Mouse (Mus musculus) embryonic facial prominence, embryonic 12.5 days (tissue): ENCODE results near the gene Krtap4-8. TPM values are rescaled to one million over a fixed set of nuclear protein-coding genes. Genes with fewer than 3 reads are reported as not detected.
"Not testable (repeated sequence)": the region's sequence is repeated elsewhere in the genome, so short reads cannot be mapped to it uniquely, and the experiment has no call there.

ENCODE experiments used
- ATAC-seq: fragments of 200-750 bp; cut with Nextera tagmentation; 2 replicates; pipeline ENCODE4 v1.8.0; 2017; ENCODE audit not compliant: insufficient number of reproducible peaks, insufficient read depth, low FRiP score, low TSS enrichment
- H3K27ac ChIP-seq: fragments of 300-500 bp; sonication (generic); 2 replicates; pipeline ENCODE4 v1.5.1; 2016; ENCODE audit warnings: mild to moderate bottlenecking
- H3K27me3 ChIP-seq: fragments of 300-500 bp; sonication (generic); 2 replicates; pipeline ENCODE4 v1.6.1; 2016; ENCODE audit warnings: mild to moderate bottlenecking, moderate library complexity
- H3K36me3 ChIP-seq: fragments of 300-500 bp; sonication (generic); 2 replicates; pipeline ENCODE4 v1.6.1; 2016; ENCODE audit warnings: mild to moderate bottlenecking
- H3K4me1 ChIP-seq: fragments of 300-500 bp; sonication (generic); 2 replicates; pipeline ENCODE4 v1.6.1; 2016
- H3K4me2 ChIP-seq: fragments of 300-500 bp; sonication (generic); replicated peaks from 2 replicates; pipeline ENCODE4 v1.6.1; 2016; ENCODE audit warnings: mild to moderate bottlenecking, moderate library complexity
- H3K4me3 ChIP-seq: fragments of 300-500 bp; sonication (generic); 2 replicates; pipeline ENCODE4 v1.5.1; 2016; ENCODE audit warnings: mild to moderate bottlenecking
- H3K9ac ChIP-seq: fragments of 300-500 bp; sonication (generic); 2 replicates; pipeline ENCODE4 v1.6.1; 2016; ENCODE audit warnings: mild to moderate bottlenecking, moderate library complexity
- H3K9me3 ChIP-seq: fragments of 300-500 bp; sonication (generic); 2 replicates; pipeline ENCODE4 v1.6.1; 2016; ENCODE audit warnings: mild to moderate bottlenecking, moderate library complexity
- WGBS: fragments of 180-500 bp; shearing (Covaris S2); methylation state at CpG from one replicate; pipeline ENCODE4 v1.1.7; 2016; 5-methylcytosine and 5-hydroxymethylcytosine counted together
- polyA plus RNA-seq: library from polyadenylated mRNA; unstranded; fragments of >200 nt; fragmentation: Nextera tagmentation; extraction: Ambion mirVana; gene quantifications from 2 replicates; pipeline ENCODE4 v1.2.1, GENCODE M21; 2016

Gene Krtap4-8
- polyA plus RNA-seq: not detected in 2 replicates

DNA sequence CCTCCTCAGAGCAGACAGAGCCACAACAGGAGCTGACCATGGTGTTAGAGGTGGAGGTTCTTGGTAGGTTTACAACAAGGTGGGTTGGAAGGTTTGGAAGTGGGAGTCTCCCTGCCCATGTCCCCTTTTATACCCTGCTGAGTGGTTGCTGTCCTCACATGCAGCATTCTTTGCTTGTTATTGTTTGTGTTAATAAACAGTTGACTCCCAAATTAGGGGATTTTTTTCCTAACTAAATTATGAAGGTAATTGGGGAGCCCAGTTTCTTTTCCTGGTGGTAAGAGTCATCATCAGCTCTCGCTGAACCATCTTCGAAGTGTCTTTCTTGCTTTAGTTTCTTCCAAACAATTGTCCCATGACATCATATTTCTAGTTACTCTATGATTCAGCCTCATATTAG, at the start of gene Krtap4-8:
Krtap4-8 (minus strand) TSS at position 101 of the 400 bp plus-strand sequence.
- H3K36me3 ChIP-seq: no peaks in the 10 kb centered on the region
- 91% methylated on average over 2 of the region's 2 CpGs for WGBS
- H3K4me2 ChIP-seq: no peak within 1 kb of the TSS
- no peak within 1 kb of the TSS for H3K27ac ChIP-seq
- H3K9me3 ChIP-seq: no peaks in the 10 kb centered on the region
- no peaks in the 10 kb centered on the region for H3K4me1 ChIP-seq
- H3K27me3 ChIP-seq: no peaks in the 10 kb centered on the region
- H3K4me3 ChIP-seq: no peak within 1 kb of the TSS
- no peak within 1 kb of the TSS for H3K9ac ChIP-seq
- no peak for ATAC-seq

- 84% methylated on average over 2 of the region's 2 CpGs for WGBS
- ATAC-seq, H3K27ac ChIP-seq, H3K9ac ChIP-seq, H3K27me3 ChIP-seq, H3K9me3 ChIP-seq, H3K36me3 ChIP-seq, H3K4me2 ChIP-seq, H3K4me3 ChIP-seq, H3K4me1 ChIP-seq: not testable (repeated sequence)
Observed at GRCm38 (mm10) chr11:99815566-99815965, 35.1 kb upstream of the Krtap4-8 start, which contains the start of gene Gm11564. TSS of gene Gm11564 (minus strand) at chr11:99815666.

DNA sequence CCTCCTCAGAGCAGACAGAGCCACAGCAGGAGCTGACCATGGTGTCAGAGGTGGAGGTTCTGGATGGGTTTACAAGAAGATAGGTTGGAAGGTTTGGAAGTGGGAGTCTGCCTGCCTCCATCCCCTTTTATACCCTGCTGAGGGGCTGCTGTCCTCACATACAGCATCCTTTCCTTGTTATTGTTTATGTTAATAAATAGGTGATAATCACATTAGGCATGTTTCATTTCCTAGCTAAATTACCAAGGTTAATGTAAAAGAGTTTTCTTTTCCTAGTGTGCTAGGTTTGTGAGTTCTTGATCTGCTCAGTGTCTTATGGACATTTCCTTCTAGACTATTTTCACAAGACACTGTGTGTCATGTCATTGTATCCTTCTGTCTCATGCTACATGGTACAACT, 29.3 kb upstream of the Krtap4-8 start, which contains the start of gene Krtap4-13:
Krtap4-13 (minus strand) TSS at position 101 of the 400 bp plus-strand sequence.
- not testable (repeated sequence) for H3K4me3 ChIP-seq, H3K9ac ChIP-seq, H3K4me2 ChIP-seq, H3K4me1 ChIP-seq, H3K27me3 ChIP-seq, H3K27ac ChIP-seq, ATAC-seq, H3K36me3 ChIP-seq, H3K9me3 ChIP-seq

DNA sequence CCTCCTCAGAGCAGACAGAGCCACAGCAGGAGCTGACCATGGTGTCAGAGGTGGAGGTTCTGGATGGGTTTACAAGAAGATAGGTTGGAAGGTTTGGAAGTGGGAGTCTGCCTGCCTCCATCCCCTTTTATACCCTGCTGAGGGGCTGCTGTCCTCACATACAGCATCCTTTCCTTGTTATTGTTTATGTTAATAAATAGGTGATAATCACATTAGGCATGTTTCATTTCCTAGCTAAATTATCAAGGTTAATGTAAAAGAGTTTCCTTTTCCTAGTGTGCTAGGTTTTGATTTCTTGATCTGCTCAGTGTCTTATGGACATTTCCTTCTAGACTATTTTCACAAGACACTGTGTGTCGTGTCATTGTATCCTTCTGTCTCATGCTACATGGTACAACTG, 23.8 kb upstream of the Krtap4-8 start, which contains the start of gene Gm11554:
Gm11554 (minus strand) TSS at position 101 of the 400 bp plus-strand sequence.
- not testable (repeated sequence) for H3K9me3 ChIP-seq, H3K4me3 ChIP-seq, H3K4me1 ChIP-seq, H3K27ac ChIP-seq, H3K4me2 ChIP-seq, ATAC-seq, H3K36me3 ChIP-seq, H3K9ac ChIP-seq, H3K27me3 ChIP-seq
- WGBS: no CpG with 5 or more reads among the region's 1 CpGs

GRCm38 (mm10) chr11:99798832-99799231, 18.3 kb upstream of the Krtap4-8 start, which contains the start of gene Gm11569:
TSS of gene Gm11569 (minus strand) at chr11:99798932.
- not testable (repeated sequence) for H3K9me3 ChIP-seq, H3K36me3 ChIP-seq, H3K27ac ChIP-seq, H3K9ac ChIP-seq, H3K4me3 ChIP-seq, H3K4me1 ChIP-seq, ATAC-seq, H3K4me2 ChIP-seq, H3K27me3 ChIP-seq
- no CpG with 5 or more reads among the region's 1 CpGs for WGBS

DNA sequence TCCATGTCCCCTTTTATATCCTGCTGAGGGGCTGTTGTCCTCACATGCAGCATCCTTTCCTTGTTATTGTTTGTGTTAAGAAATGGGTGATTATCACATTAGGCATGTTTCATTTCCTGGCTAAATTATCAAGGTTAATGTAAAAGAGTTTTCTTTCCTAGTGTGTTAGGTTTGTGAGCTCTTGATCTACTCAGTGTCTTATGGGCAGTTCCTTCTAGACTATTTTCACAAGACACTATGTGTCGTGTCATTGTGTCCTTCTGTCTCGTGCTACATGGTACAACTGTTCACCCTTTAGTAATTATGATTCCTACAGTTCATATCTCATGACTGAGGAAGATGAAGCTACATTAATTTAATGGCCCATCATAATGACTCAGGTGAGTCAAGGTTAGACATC, 12.9 kb upstream of the Krtap4-8 start, which contains the start of gene Gm11596:
Gm11596 (minus strand) TSS at position 101 of the 400 bp plus-strand sequence.
- Histone ChIP-seq H3K9ac (no peak within 1 kb of the TSS), H3K9me3 (no peaks in the 10 kb centered on the region), H3K27me3 (0 out of 2 replicates have a peak, but pooled peaks cover 4% of the 10 kb centered on the region), H3K4me3 (no peak within 1 kb of the TSS), H3K36me3 (no peaks in the 10 kb centered on the region), H3K4me2 (no peak within 1 kb of the TSS), H3K4me1 (no peaks in the 10 kb centered on the region), H3K27ac (no peak within 1 kb of the TSS)
- no peak for ATAC-seq
- 80% methylated on average over 2 of the region's 2 CpGs for WGBS

GRCm38 (mm10) chr11:99784900-99785299, 4.4 kb upstream of the Krtap4-8 start, which contains the start of gene Krtap4-9:
TSS of gene Krtap4-9 (plus strand) at chr11:99785200.
- H3K27me3 ChIP-seq, H3K4me3 ChIP-seq, H3K4me1 ChIP-seq, ATAC-seq, H3K4me2 ChIP-seq, H3K27ac ChIP-seq, H3K9me3 ChIP-seq, H3K36me3 ChIP-seq, H3K9ac ChIP-seq: not testable (repeated sequence)

DNA sequence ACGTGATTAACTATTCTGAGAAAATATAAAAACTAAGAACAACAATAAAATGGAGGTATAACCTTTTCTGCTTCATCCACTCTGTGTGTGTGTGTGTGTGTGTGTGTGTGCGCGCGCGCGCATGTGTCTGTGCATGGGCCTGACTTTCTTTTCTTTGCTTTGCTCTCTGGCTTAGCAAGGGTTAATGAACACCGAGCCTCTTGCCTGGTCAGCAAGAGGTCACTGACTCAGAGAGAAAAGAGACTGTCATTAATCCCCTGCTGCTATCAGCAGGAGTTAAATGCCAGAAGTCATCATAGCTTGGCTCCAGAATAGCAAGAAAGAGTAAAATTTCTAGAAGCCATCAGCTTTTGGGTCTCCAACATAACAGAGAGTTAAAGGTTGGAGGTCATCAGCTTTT, 2.1 kb downstream of the Krtap4-8 start:
- no peaks in the 10 kb centered on the region for H3K9me3 ChIP-seq
- 55% methylated on average over 7 of the region's 7 CpGs for WGBS

GRCm38 (mm10) chr11:99772813-99773212, 7.7 kb downstream of the Krtap4-8 start, which contains the start of gene Gm11595:
TSS of gene Gm11595 (minus strand) at chr11:99772913.
- H3K27ac ChIP-seq, ATAC-seq, H3K4me1 ChIP-seq, H3K4me3 ChIP-seq, H3K27me3 ChIP-seq, H3K36me3 ChIP-seq, H3K9me3 ChIP-seq, H3K9ac ChIP-seq, H3K4me2 ChIP-seq: not testable (repeated sequence)

More for the DNA sequence above, 2.1 kb downstream of the Krtap4-8 start:
- ATAC-seq: no peak
- no peak overlapping the region for H3K4me2 ChIP-seq
- H3K9ac ChIP-seq: no peak overlapping the region
- no peak overlapping the region for H3K4me3 ChIP-seq
- no peaks in the 10 kb centered on the region for H3K27me3 ChIP-seq
- H3K27ac ChIP-seq: no peak overlapping the region
- H3K4me1 ChIP-seq: no peaks in the 10 kb centered on the region
- H3K36me3 ChIP-seq: no peaks in the 10 kb centered on the region

- H3K36me3 ChIP-seq: no peaks in the 10 kb centered on the region
- no peak for ATAC-seq
- WGBS: 69% methylated on average over 2 of the region's 2 CpGs
Observed at GRCm38 (mm10) chr11:99768410-99768809, 12.1 kb downstream of the Krtap4-8 start.

DNA sequence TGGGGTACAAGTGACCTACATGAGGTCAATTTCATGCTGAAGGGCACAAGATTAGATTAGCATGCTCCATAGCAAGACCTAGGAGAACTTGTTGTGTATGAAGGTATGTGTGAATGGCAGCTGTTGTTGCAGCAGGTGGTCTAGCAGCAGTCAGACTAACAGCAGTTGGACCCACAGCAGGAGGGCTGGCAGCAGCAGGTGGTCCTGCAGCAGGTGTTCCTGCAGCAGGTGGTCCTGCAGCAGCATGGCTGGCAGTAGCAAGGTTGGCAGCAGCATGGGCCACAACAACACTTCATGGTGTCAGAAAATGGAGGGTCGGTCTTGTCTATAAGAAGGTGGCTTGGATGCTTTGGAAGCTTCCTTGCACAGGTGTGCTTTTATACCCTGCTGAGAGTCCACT, 21.6 kb downstream of the Krtap4-8 start:
- H3K27me3 ChIP-seq: no peaks in the 10 kb centered on the region
- H3K27ac ChIP-seq: no peak overlapping the region
- H3K4me2 ChIP-seq: no peak overlapping the region
- H3K4me3 ChIP-seq: no peak overlapping the region
- 82% methylated on average over 1 of the region's 1 CpGs for WGBS
- no peak overlapping the region for H3K9ac ChIP-seq
- H3K9me3 ChIP-seq: no peaks in the 10 kb centered on the region
- ATAC-seq: no peak
- H3K4me1 ChIP-seq: no peaks in the 10 kb centered on the region
- no peaks in the 10 kb centered on the region for H3K36me3 ChIP-seq

More at GRCm38 (mm10) chr11:99768410-99768809, 12.1 kb downstream of the Krtap4-8 start:
- no peaks in the 10 kb centered on the region for H3K4me1 ChIP-seq
- H3K4me3 ChIP-seq: no peak overlapping the region
- no peaks in the 10 kb centered on the region for H3K27me3 ChIP-seq
- no peak overlapping the region for H3K9ac ChIP-seq
- no peak overlapping the region for H3K4me2 ChIP-seq
- no peaks in the 10 kb centered on the region for H3K9me3 ChIP-seq
- H3K27ac ChIP-seq: no peak overlapping the region

GRCm38 (mm10) chr11:99743985-99744384, 36.5 kb downstream of the Krtap4-8 start:
- no peak overlapping the region for H3K9ac ChIP-seq
- WGBS: 89% methylated on average over 3 of the region's 3 CpGs
- ATAC-seq: no peak
- H3K4me1 ChIP-seq: no peaks in the 10 kb centered on the region
- H3K36me3 ChIP-seq: no peaks in the 10 kb centered on the region
- H3K9me3 ChIP-seq: no peaks in the 10 kb centered on the region
- H3K4me3 ChIP-seq: no peak overlapping the region
- H3K27me3 ChIP-seq: no peaks in the 10 kb centered on the region
- H3K27ac ChIP-seq: no peak overlapping the region
- no peak overlapping the region for H3K4me2 ChIP-seq
